Comparison of ENCODE assay signal across 10 mouse cellular contexts in genomic region chr8:57503641-57504040, GRCm38 (mm10). TPM values are rescaled to one million over a fixed set of nuclear protein-coding genes. Genes with fewer than 3 reads are reported as not detected.
DNase-seq lines count a peak whose midpoint lies in the region; ATAC-seq and TF ChIP-seq lines count a peak whose summit lies in the region.
"Had no signal": no experiment of that assay in that cellular context is flagged by ENCODE, and none has a peak within 500 bp of the region (broad histone marks: within the 10 kb centered on the region; RNA-seq: fewer than 3 reads in every experiment).

No protein-coding gene starts in this region.

- H3K9ac ChIP-seq in liver, embryonic 14.5 days (replicated peaks): no peak overlapping the region
- H3K9ac ChIP-seq: embryonic facial prominence, embryonic 13.5 days; lung, embryonic 15.5 days had no signal

- H3K4me2 ChIP-seq in liver, embryonic 14.5 days (ENCODE audit: low read depth): no peak overlapping the region
- H3K4me2 ChIP-seq: embryonic facial prominence, embryonic 13.5 days; lung, embryonic 15.5 days had no signal

- peak in 1 of 2 experiments; percentile 42 for DNase-seq in layer of hippocampus, adult 2 months (ENCODE audit: low spot score in 2 of 2)
- DNase-seq in layer of hippocampus, adult 9-10 months (ENCODE audit: low spot score): no peak
- peak; percentile 61 for DNase-seq in kidney, adult 9 months
- no peak for DNase-seq in liver, embryonic 14.5 days (ENCODE audit: low read depth in 3 of 3, low spot score in 3 of 3)
- DNase-seq in right cerebral cortex, adult 18-20 months: peak; percentile 45
- peak; percentile 20 to 64 for DNase-seq in urinary bladder, adult 18-20 months (ENCODE audit: low spot score in 2 of 2)

- H3K27ac ChIP-seq in layer of hippocampus, adult 2 months: no peak overlapping the region
- H3K27ac ChIP-seq in bone marrow, adult 2 months (ENCODE audit: control insufficient read depth, insufficient read depth, low read depth, low read length, poor library complexity): no peak overlapping the region
- H3K27ac ChIP-seq in liver, embryonic 14.5 days: no peak overlapping the region
- H3K27ac ChIP-seq: embryonic facial prominence, embryonic 13.5 days; lung, embryonic 15.5 days had no signal

- H3K4me1 ChIP-seq in bone marrow, adult 2 months (ENCODE audit: control insufficient read depth, insufficient read depth, low read length): peaks cover 2% of the 10 kb centered on the region; the same call in 1 of the 2 replicates
- H3K4me1 ChIP-seq in liver, embryonic 14.5 days (replicated peaks; ENCODE audit: control insufficient read depth in 2 of 2, insufficient read depth in 2 of 2, low read length in 1 of 2): peaks cover 9 to 11% of the 10 kb centered on the region in 2 experiments

- ATAC-seq in erythroblast, adult 5-6 weeks (replicated peaks; ENCODE audit: low FRiP score, poor library complexity, severe bottlenecking): peak; percentile 80
- peak; percentile 45; the same call in 1 of the 2 replicates for ATAC-seq in liver, embryonic 14.5 days (ENCODE audit: insufficient read depth)

- peak; percentile 81 for TF ChIP-seq CTCF in layer of hippocampus, adult 2 months (conservative IDR thresholded peaks at IDR 0.05)
- peak; percentile 89 for TF ChIP-seq CTCF in bone marrow, adult 2 months (IDR thresholded peaks at IDR 0.05; ENCODE audit: control insufficient read depth, insufficient read depth, low read length)
- peak; percentile 95 for TF ChIP-seq CTCF in liver, embryonic 14.5 days (IDR thresholded peaks at IDR 0.05; ENCODE audit: low read depth)

- H3K4me3 ChIP-seq in layer of hippocampus, adult 2 months: no peak overlapping the region
- H3K4me3 ChIP-seq in bone marrow, adult 2 months (replicated peaks; ENCODE audit: control insufficient read depth, low read depth, low read length): no peak overlapping the region
- H3K4me3 ChIP-seq in liver, embryonic 14.5 days (ENCODE audit: insufficient read depth in 1 of 2, low read depth in 2 of 2, low read length in 2 of 2): no peak overlapping the region
- H3K4me3 ChIP-seq: embryonic facial prominence, embryonic 13.5 days; lung, embryonic 15.5 days had no signal

- WGBS in bone marrow, adult 2 months: 37% methylated on average over 5 of the region's 5 CpGs
- WGBS in liver, embryonic 14.5 days (ENCODE audit: insufficient replicate concordance): 31% methylated on average over 5 of the region's 5 CpGs

- no peak for TF ChIP-seq POLR2A in bone marrow, adult 2 months (IDR thresholded peaks at IDR 0.05; ENCODE audit: borderline replicate concordance, control insufficient read depth, low read depth, low read length)

- no peaks in the 10 kb centered on the region for H3K36me3 ChIP-seq in liver, embryonic 14.5 days (replicated peaks; ENCODE audit: control insufficient read depth, insufficient read depth, low read depth)
- H3K36me3 ChIP-seq: embryonic facial prominence, embryonic 13.5 days; lung, embryonic 15.5 days had no signal

- no peaks in the 10 kb centered on the region for H3K9me3 ChIP-seq in liver, embryonic 14.5 days (ENCODE audit: control insufficient read depth, low read length)
- H3K9me3 ChIP-seq: embryonic facial prominence, embryonic 13.5 days; lung, embryonic 15.5 days had no signal

- TF ChIP-seq EP300 in liver, embryonic 14.5 days (IDR thresholded peaks at IDR 0.05; ENCODE audit: low read depth): no peak

- H3K27me3 ChIP-seq in liver, embryonic 14.5 days (ENCODE audit: control insufficient read depth, insufficient read depth, low read length): no peaks in the 10 kb centered on the region
- H3K27me3 ChIP-seq: embryonic facial prominence, embryonic 13.5 days; lung, embryonic 15.5 days had no signal

RNA-seq across cellular contexts. Expression of gene Hmgb2, which starts 8.1 kb away (rescaled TPM):
- total RNA-seq in layer of hippocampus, adult 2 months (2021): 1 to 10 TPM; 7.4 to 8.5 TPM
- polyA plus RNA-seq in bone marrow, adult 2 months (2011; ENCODE audit: insufficient read depth, insufficient read length, low replicate concordance, missing spikeins): 328 and 348 TPM in 2 replicates
- 217 and 220 TPM in 2 replicates for total RNA-seq in erythroblast, adult 5-6 weeks (2015; ENCODE audit: low replicate concordance)
- 219 and 371 TPM in 2 replicates for total RNA-seq in erythroblast, adult 5-6 weeks (2017; ENCODE audit: low replicate concordance)
- 74.6 and 191 TPM in 2 replicates for polyA plus RNA-seq in liver, embryonic 14.5 days (2012; rRNA removed)
- 280 and 300 TPM in 2 replicates for polyA plus RNA-seq in liver, embryonic 14.5 days (2014; fragmentation: Nextera tagmentation; extraction: Ambion mirVana)

RNA-seq across cellular contexts. Expression of gene Sap30, which starts 16.0 kb away (rescaled TPM):
- 10 to 100 TPM; 10.4 to 12.6 TPM for total RNA-seq in layer of hippocampus, adult 2 months (2021)
- 11.7 and 26.8 TPM in 2 replicates for polyA plus RNA-seq in bone marrow, adult 2 months (2011; ENCODE audit: insufficient read depth, insufficient read length, low replicate concordance, missing spikeins)
- 13.8 and 19.9 TPM in 2 replicates for total RNA-seq in erythroblast, adult 5-6 weeks (2015; ENCODE audit: low replicate concordance)
- total RNA-seq in erythroblast, adult 5-6 weeks (2017; ENCODE audit: low replicate concordance): 13.5 and 35.7 TPM in 2 replicates
- 7.5 and 10.6 TPM in 2 replicates for polyA plus RNA-seq in liver, embryonic 14.5 days (2012; rRNA removed)
- 14.0 and 14.4 TPM in 2 replicates for polyA plus RNA-seq in liver, embryonic 14.5 days (2014; fragmentation: Nextera tagmentation; extraction: Ambion mirVana)

RNA-seq across cellular contexts. Expression of gene Scrg1, which starts 47.9 kb away (rescaled TPM):
- 10 to 100 TPM; 59.4 to 60.9 TPM for total RNA-seq in layer of hippocampus, adult 2 months (2021)
- polyA plus RNA-seq in bone marrow, adult 2 months (2011; ENCODE audit: insufficient read depth, insufficient read length, low replicate concordance, missing spikeins): 18.1 and 51.0 TPM in 2 replicates
- 2.5 TPM in 1 of 2 replicates, not detected in the other for total RNA-seq in erythroblast, adult 5-6 weeks (2015; ENCODE audit: low replicate concordance)
- total RNA-seq in erythroblast, adult 5-6 weeks (2017; ENCODE audit: low replicate concordance): 2.2 and 4.2 TPM in 2 replicates
- polyA plus RNA-seq in liver, embryonic 14.5 days (2012; rRNA removed): 0.13 TPM in 1 of 2 replicates, not detected in the other
- polyA plus RNA-seq in liver, embryonic 14.5 days (2014; fragmentation: Nextera tagmentation; extraction: Ambion mirVana): not detected in 2 replicates

Comparison
In these comparisons a context has a peak if more than half of its experiments do, and no peak if none do; other contexts are left out.
1. DNase-seq: peak in kidney, adult 9 months (single experiment), right cerebral cortex, adult 18-20 months (single experiment) and urinary bladder, adult 18-20 months (2 of 2); none in layer of hippocampus, adult 9-10 months (single experiment) and liver, embryonic 14.5 days (0 of 3).
2. RNA of gene Hmgb2, which starts 8.1 kb away (total RNA-seq): 217 to 371 TPM in erythroblast, adult 5-6 weeks; 7.4 to 8.5 TPM in layer of hippocampus, adult 2 months; every median in the first group is over 10 times any median in the second.
3. RNA of gene Scrg1, which starts 47.9 kb away (total RNA-seq): 59.4 to 60.9 TPM in layer of hippocampus, adult 2 months; 2.2 to 4.2 TPM in erythroblast, adult 5-6 weeks; every median in the first group is over 10 times any median in the second.
4. Peak in every context shown above with its lines, with median percentiles within 50 percentile points of each other: CTCF ChIP-seq.